In the genomic region with DNA sequence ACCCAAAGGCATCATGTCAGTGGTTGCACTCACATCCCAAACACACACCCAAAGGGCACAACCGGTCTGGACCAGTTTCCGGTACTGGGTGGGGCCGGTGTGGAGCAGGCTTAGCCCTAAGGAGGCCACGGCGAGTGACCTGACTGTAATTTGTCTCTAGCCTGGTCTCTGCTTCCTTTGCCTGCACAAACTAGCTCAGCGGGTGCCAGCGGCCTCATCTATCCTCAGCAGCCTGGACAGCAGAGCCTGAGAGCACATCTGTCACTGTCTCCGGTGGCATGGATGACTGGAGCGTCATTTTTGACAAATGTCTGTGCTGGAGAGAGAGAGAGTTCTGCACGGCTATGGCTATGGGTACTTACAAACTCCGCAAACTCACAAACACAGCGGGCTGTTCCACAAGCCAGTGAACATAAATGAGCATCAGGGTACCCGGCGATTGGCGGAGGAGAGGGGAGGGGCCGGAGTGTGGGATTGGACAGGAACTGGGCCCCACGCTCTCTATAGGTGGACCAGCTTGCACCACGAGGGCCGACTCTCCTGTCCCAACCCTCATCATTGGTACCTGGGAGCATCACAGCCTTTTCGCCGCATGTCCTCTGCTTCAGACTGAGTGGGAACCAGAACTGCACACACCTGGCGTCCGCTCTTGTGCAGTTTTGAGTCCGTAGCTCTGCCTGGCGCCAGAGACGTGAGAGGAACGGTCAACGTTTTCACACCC, we compare ENCODE assay signal across 9 mouse cellular contexts.
DNase-seq lines count a peak whose midpoint lies in the region; ATAC-seq lines count a peak whose summit lies in the region.
"Had no signal": no experiment of that assay in that cellular context is flagged by ENCODE, and none has a peak within 500 bp of the region (broad histone marks: within the 10 kb centered on the region; RNA-seq: fewer than 3 reads in every experiment).

No protein-coding gene starts in this region.

- no peaks in the 10 kb centered on the region for H3K36me3 ChIP-seq in heart, embryonic 15.5 days
- no peaks in the 10 kb centered on the region for H3K36me3 ChIP-seq in heart, embryonic 11.5 days (ENCODE audit: control insufficient read depth, insufficient read depth, low read length)
- no peaks in the 10 kb centered on the region for H3K36me3 ChIP-seq in midbrain, embryonic 14.5 days (ENCODE audit: control insufficient read depth, insufficient read depth, low read length)
- H3K36me3 ChIP-seq: embryonic facial prominence, embryonic 15.5 days had no signal

- H3K4me3 ChIP-seq in heart, embryonic 15.5 days, result no peak overlapping the region
- H3K4me3 ChIP-seq in heart, embryonic 11.5 days (ENCODE audit: low read depth, low read length), result no peak overlapping the region
- no peak overlapping the region for H3K4me3 ChIP-seq in midbrain, embryonic 14.5 days (replicated peaks; ENCODE audit: low read depth, low read length)
- H3K4me3 ChIP-seq: embryonic facial prominence, embryonic 15.5 days had no signal

- 0 out of 2 replicates have a peak, but pooled peaks have one; percentile 37 for ATAC-seq in heart, embryonic 15.5 days (replicated peaks; ENCODE audit: insufficient number of reproducible peaks, insufficient read depth, low FRiP score, low read depth)
- no peak for ATAC-seq in heart, embryonic 11.5 days (replicated peaks; ENCODE audit: insufficient number of reproducible peaks, low FRiP score, low TSS enrichment)
- ATAC-seq in midbrain, embryonic 14.5 days (ENCODE audit: low FRiP score, low TSS enrichment), result no peak
- no peak for ATAC-seq in granulocyte monocyte progenitor cell, adult 5-6 weeks (replicated peaks; ENCODE audit: poor library complexity, severe bottlenecking)

- 63% methylated on average over 28 of the region's 28 CpGs for WGBS in heart, embryonic 15.5 days
- WGBS in heart, embryonic 11.5 days (ENCODE audit: insufficient replicate concordance), result 66% methylated on average over 28 of the region's 28 CpGs
- WGBS in large intestine, adult 2 months, result 74% methylated on average over 28 of the region's 28 CpGs
- WGBS in midbrain, embryonic 14.5 days, result 75% methylated on average over 28 of the region's 28 CpGs

- H3K27ac ChIP-seq in heart, embryonic 15.5 days, result no peak overlapping the region
- H3K27ac ChIP-seq in heart, embryonic 11.5 days (ENCODE audit: low read depth, low read length), result no peak overlapping the region
- no peak overlapping the region for H3K27ac ChIP-seq in midbrain, embryonic 14.5 days (replicated peaks; ENCODE audit: low read depth, low read length)
- H3K27ac ChIP-seq: embryonic facial prominence, embryonic 15.5 days had no signal

- no peaks in the 10 kb centered on the region for H3K4me1 ChIP-seq in heart, embryonic 15.5 days (replicated peaks)
- H3K4me1 ChIP-seq in heart, embryonic 11.5 days (ENCODE audit: control insufficient read depth, insufficient read depth, low read length), result no peaks in the 10 kb centered on the region
- no peaks in the 10 kb centered on the region for H3K4me1 ChIP-seq in midbrain, embryonic 14.5 days (ENCODE audit: control insufficient read depth, insufficient read depth, low read length)
- H3K4me1 ChIP-seq: embryonic facial prominence, embryonic 15.5 days had no signal

- H3K9ac ChIP-seq in heart, embryonic 15.5 days, result no peak overlapping the region
- no peak overlapping the region for H3K9ac ChIP-seq in heart, embryonic 11.5 days (ENCODE audit: low read depth, low read length)
- no peak overlapping the region for H3K9ac ChIP-seq in midbrain, embryonic 14.5 days (replicated peaks; ENCODE audit: low read length)
- H3K9ac ChIP-seq: embryonic facial prominence, embryonic 15.5 days had no signal

- H3K9me3 ChIP-seq in heart, embryonic 15.5 days (replicated peaks), result no peaks in the 10 kb centered on the region
- no peaks in the 10 kb centered on the region; the same call in 1 of the 2 replicates for H3K9me3 ChIP-seq in heart, embryonic 11.5 days (replicated peaks; ENCODE audit: control insufficient read depth, low read length)
- H3K9me3 ChIP-seq in midbrain, embryonic 14.5 days (ENCODE audit: control insufficient read depth, low read length), result no peaks in the 10 kb centered on the region
- H3K9me3 ChIP-seq: embryonic facial prominence, embryonic 15.5 days had no signal

- H3K27me3 ChIP-seq in heart, embryonic 15.5 days, result no peaks in the 10 kb centered on the region
- peaks cover 3% of the 10 kb centered on the region; the same call in 1 of the 2 replicates for H3K27me3 ChIP-seq in heart, embryonic 11.5 days (ENCODE audit: control insufficient read depth, insufficient read depth, low read length)
- no peaks in the 10 kb centered on the region for H3K27me3 ChIP-seq in midbrain, embryonic 14.5 days (ENCODE audit: control insufficient read depth, insufficient read depth, low read length)
- H3K27me3 ChIP-seq: embryonic facial prominence, embryonic 15.5 days had no signal

- H3K4me2 ChIP-seq in heart, embryonic 15.5 days, result no peak overlapping the region
- no peak overlapping the region for H3K4me2 ChIP-seq in heart, embryonic 11.5 days
- H3K4me2 ChIP-seq in midbrain, embryonic 14.5 days (ENCODE audit: low read length), result no peak overlapping the region
- H3K4me2 ChIP-seq: embryonic facial prominence, embryonic 15.5 days had no signal

- intact Hi-C loops in heart, postnatal 14 days (cut with DNase I), result no loop called here

- peak; percentile 37 to 67 for DNase-seq in frontal cortex, postnatal 36 days (ENCODE audit: low spot score in 2 of 2)
- DNase-seq in large intestine, adult 2 months (ENCODE audit: low read depth, low spot score), result peak; percentile 62
- DNase-seq in midbrain, embryonic 14.5 days, result peak; percentile 16
- DNase-seq in heart, postnatal 14 days, result no peak
- DNase-seq in thymus, postnatal 10 days (ENCODE audit: low spot score in 2 of 2), result no peak

Comparison
In these comparisons a context has a peak if more than half of its experiments do, and no peak if none do; other contexts are left out.
1. DNase-seq: peak in frontal cortex, postnatal 36 days (2 of 2), large intestine, adult 2 months (single experiment) and midbrain, embryonic 14.5 days (single experiment); none in heart, postnatal 14 days (0 of 2) and thymus, postnatal 10 days (0 of 2).